Mouse (Mus musculus): ENCODE results near the gene Slc38a6.
A peak's percentile ranks its signal among the peaks of the same experiment; 100 is the strongest.

Slc38a6 gene

DNA sequence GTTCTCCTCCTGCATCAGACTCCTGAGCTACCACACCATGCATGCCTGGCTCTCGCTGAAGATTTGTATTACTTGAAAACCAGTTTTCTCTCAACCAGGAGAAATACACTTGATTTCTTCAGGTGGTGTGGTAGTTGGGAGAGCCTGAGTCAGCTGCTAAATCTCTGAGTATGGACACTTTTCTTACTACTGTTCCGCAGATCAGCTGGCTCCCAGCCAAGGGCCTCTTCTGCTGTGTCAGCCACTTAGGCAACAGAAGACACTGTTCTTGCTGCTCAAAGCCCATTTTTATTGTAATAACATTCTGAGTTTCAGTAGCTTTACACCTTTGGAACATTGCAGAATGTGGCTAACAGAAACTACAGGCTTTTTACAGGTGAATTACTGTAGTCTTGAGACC lies 72.1 kb downstream of the Slc38a6 start:
- DNase-seq = no peak

DNA sequence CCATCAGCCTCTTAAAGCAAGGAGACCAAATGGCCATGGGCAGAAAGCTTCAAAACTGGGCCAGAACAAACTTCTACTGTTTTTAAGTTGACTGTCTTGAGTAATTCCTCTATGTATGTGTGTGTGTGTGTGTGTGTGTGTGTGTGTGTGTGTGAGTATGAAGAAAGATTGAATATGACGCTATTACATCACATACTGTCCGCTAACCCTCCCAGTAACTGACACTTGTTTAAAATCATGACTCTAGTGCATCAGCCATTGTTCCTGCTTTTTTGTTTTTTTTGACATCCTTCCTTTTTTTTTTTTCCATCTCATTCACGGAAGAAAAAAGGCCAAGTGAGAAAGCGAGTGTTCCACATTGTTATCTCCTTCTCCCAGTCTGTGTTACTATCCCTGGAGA lies 72.9 kb downstream of the Slc38a6 start:
- no peak for DNase-seq

DNA sequence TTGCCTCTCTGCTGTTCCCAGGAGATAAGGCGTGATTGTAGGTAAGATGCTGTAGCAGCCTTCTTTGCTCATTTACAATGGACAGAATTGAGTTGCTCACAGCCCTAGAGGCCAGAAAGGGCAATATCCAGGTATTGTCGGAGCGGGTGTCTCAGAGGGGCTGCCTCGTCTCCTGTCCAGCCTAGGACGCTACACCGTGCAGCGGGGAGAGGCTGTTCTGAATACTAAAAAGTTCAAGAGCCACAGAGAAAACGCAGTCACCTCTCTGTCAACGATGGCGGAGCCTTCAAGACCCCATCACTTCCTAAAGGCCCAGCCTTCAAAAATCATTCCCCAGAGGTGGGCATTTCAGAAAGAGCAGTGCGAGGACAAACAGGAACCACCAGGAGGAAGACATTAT lies 74.6 kb downstream of the Slc38a6 start:
- DNase-seq = no peak

DNA sequence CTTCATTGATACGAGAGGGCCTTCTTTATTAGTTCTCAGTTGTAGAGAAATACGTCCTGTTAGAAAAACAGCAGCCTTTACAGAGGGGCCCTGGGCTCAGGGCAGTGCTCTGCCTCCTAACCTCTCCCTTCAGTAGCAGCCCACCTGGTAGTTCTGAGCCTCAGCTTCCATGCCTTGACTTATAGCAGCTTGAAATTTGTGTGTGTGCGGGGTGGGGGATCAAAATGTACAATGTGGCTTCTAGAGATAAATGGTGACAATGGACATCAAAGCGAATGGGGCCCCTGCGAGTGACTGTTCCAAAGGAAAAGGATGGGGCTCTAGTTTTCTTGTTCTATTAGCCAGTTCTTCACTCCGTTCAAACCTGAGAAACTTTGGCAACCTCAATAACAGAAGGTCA lies 76.8 kb downstream of the Slc38a6 start:
- no peak for DNase-seq

- DNase-seq = no peak
Measured at GRCm38 (mm10) chr12:73363956-73364355, 77.4 kb downstream of the Slc38a6 start.

DNA sequence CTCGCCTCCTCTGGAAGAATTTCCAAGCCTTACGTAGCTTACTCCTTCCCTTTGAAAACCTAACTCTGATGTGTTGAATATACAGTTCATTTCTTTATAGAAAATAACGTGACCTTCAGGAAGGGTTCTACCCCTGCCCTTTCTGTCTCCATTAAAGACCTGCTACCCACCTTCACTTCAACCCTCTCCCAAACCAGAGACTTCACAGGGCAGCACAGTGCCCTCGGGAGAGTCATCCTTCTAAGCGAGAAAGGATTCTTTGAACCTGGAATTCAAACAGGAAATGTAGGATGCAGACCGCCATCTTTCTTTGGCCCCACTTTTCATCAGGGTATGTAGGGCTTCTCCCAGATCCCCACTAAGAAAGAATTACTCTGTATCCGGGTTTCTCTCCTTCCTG lies 80.0 kb downstream of the Slc38a6 start:
- DNase-seq = no peak

DNA sequence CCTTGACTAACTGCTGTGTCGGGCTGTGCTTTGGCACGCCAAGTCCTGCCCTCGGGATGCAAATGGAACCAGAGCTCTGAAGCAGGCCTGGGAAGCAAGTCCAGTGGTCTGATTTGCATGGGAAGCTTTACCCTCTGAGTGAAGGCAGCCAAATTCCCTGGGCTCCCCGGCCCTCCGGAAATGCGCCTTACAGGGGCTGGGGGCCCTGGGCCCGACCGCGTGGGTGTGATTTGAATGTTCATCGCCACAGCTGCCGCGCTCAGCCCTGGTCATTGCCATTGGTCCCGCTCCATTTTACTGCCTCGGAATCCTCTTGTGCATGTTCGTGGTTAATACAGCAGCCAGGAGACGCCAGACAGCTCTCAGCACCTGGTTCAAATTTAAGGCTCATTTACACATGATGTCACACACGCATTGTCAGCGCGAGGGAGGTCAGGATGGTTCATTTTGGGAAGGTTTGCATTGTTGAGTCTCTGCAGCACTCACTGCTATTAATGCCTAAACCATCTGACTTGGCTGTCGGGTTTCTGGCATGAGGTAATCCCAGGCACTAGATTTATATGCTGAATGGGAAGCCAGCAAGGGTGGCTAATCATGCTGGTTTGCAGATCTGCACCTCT lies 81.0 kb downstream of the Slc38a6 start:
- DNase-seq = peak; percentile 83

DNA sequence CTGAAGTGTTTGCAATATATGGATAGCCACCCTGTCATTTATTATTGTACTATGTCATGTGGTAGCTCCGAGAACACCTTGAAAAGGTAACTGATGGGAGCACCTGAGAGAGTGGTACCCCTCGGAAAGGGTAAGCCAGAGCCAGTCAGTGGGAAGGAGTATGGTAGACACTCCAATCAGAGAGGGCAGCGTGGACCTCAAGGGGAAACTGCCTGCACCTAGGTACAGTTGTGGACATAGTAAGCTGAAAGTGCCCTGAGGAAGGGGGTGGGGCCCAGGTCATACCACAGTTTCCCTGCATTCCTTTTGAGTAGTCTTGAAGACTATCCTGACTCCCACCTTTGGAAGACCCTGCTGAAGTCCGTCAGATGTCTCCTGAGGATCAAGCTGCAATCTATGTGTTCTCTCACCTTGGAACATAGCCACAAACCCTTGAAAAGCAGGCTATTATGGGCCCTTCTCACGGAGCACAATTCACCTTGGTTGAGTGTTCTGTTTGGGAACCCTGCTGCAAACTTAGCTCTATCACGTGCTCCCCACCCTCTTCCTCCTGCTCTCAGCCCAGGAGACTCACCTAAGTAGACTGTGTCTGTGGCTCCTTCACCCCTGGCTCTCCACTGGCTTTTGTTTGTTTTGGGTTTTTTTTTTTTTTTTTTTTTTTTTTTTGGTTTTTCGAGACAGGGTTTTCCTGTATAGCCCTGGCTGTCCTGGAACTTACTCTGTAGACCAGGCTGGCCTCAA lies 82.5 kb downstream of the Slc38a6 start:
- DNase-seq = no peak

GRCm38 (mm10) chr12:73370367-73370944 lies 83.9 kb downstream of the Slc38a6 start:
- no peak for DNase-seq

GRCm38 (mm10) chr12:73371132-73371531 lies 84.6 kb downstream of the Slc38a6 start:
- no peak for DNase-seq

- DNase-seq = no peak
Measured at GRCm38 (mm10) chr12:73378026-73378425, 91.4 kb downstream of the Slc38a6 start.

- DNase-seq = no peak
Measured at GRCm38 (mm10) chr12:73378724-73379355, 92.3 kb downstream of the Slc38a6 start.

DNA sequence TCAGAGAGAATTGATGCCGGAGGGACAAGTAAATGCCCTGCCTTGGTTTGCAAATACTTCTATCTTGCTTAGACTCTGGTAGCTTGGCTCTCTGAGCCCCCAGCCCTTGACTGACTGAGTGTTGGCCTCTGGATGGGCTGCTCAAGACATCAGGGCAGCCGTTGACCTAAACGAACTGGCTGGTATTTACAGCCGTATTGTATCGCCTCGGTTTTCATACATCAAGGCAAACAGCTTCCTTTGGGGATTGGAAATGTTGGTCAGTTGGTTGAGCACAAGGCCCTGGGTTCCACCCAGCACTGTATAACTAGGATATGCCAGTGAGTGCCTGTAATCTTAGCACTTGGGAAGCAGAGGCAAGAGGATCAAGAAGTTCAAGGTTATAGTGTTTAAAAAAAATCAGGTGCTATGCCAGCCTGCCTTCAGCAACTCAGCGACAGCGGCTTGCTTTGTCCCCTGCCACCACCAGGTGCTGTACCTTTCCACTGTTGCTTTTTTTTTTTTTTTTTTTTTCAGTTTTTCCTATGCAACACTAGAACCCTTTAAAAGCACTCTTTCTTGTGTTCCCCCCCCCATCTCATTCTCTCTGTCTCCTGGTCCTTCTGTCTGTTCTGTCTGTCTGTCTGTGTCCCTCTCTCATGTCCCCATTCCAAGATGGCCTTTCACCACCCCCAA lies 94.2 kb downstream of the Slc38a6 start:
- no peak for DNase-seq

DNA sequence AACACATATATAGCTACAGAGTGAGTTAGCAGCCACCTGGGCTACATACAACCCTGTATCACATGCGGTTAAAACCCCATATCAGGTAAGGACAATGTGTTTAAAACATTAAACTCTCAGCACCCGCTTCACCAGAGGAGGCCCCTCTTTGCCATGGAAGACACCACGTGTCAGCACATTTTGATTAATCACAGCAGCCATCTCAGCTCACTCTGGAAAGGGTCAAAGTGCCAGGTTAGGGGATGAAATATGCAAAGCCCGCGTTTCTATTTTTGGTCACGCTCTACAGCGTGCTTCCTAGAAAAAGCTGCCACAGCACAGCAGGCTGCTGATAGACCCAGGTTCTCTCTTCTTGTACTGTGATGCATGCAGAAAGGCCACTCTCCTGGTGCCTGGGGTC lies 94.9 kb downstream of the Slc38a6 start:
- peak; percentile 52 for DNase-seq

- DNase-seq = no peak
Measured at GRCm38 (mm10) chr12:73382290-73383178, 96.0 kb downstream of the Slc38a6 start.

- no peak for DNase-seq
Measured at GRCm38 (mm10) chr12:73383179-73383510, 96.6 kb downstream of the Slc38a6 start.

- DNase-seq = no peak
Measured at GRCm38 (mm10) chr12:73383861-73384260, 97.3 kb downstream of the Slc38a6 start.

DNA sequence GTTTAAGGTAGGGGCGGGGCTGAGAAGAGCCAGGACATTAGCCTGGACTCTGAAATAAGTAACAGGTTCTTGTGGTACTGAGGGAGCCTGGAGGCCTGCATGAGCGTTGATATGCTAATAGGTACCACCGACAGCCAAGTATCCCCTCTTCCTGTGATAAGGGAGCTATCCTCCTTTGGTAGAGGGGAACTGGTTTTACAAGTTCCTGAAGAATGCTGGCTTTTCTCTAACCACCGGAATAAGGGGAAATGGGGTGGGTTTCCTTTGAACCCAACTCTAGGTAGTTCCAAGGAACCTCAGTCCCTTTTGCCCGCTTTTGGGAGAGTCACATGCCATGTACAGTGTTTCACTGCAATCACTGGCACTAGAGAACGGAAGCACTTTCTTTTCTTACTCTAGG lies 98.2 kb downstream of the Slc38a6 start:
- DNase-seq = no peak

GRCm38 (mm10) chr12:73392507-73392906 lies 105.9 kb downstream of the Slc38a6 start:
- DNase-seq = no peak

DNA sequence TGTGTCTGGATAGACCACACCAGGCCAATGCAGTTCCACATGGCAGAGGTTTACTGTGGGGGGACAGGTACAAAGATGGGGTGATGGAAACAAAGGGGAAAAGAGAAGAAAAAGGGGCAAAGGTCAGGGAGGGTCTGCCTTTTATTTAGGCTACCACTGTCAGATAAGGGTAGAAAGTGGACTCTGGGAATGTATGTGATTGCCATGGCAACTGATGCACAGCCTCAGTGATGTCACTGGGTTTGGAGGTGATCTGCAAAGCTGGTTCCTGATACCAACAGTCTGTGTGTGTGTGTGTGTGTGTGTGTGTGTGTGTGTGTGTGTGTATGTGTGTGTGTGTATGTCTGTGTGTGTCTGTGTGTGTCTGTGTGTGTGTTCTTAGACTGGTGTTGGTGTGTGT lies 106.4 kb downstream of the Slc38a6 start:
- DNase-seq = no peak

GRCm38 (mm10) chr12:73393881-73394291 lies 107.3 kb downstream of the Slc38a6 start:
- DNase-seq = peak; percentile 64

DNA sequence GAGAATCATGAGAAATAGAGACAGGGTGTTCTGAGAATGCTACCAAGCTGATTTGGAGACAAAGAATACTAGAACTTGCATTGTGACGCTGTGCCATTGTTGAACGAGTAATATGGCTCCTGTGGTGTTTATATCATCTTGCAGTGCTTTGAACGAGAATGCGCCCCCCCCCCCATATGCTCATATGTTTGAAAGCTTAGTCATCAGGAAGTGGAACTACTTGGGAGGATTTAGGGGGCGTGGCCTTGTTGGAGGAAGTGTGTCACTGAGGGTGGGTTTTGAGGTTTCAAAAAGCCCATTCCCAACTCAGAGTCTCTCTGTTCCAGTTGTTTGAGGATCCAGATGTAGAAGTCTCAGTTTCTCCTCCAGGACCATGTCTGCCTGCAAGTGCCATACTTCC lies 108.0 kb downstream of the Slc38a6 start:
- DNase-seq = no peak

Measured in embryo, embryonic 11 days (tissue).